ENCODE assay signal across 8 mouse cellular contexts in the genomic region with DNA sequence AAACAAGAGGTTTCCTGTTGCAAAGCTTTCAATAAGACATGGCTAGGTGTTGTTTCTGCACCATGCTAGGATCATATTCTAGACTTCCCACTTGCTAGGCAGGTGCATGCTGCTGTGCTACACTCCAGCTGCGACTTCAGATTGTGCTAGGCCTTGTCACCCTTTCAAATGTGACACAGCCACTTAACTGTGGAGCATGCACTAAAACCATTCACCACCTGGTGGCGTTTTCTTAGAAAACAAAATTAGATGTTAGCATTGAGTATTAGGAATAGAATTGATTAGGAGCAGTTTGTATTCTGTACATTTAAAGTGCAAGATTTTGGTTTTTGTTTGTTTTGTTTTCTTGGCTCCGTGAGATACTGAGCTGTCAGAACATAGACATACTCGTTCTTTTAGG. TPM values are rescaled to one million over a fixed set of nuclear protein-coding genes. Genes with fewer than 3 reads are reported as not detected.
DNase-seq lines count a peak whose midpoint lies in the region; ATAC-seq and TF ChIP-seq lines count a peak whose summit lies in the region.

No protein-coding gene starts in this region.

- TF ChIP-seq RAD21 in CH12.LX (IDR thresholded peaks at IDR 0.05; ENCODE audit: low read depth, low read length) = no peak; the same call in none of the 2 replicates

- no peak overlapping the region for H3K4me2 ChIP-seq in CH12.LX (ENCODE audit: insufficient read depth, low read depth, poor library complexity, severe bottlenecking)
- H3K4me2 ChIP-seq in lung, postnatal 0 days (replicated peaks; ENCODE audit: low read depth, low read length) = no peak overlapping the region

- H3K27ac ChIP-seq in CH12.LX (ENCODE audit: insufficient read depth, low read depth) = no peak overlapping the region
- no peak overlapping the region for H3K27ac ChIP-seq in lung, postnatal 0 days (ENCODE audit: low read length)

- H3K9me3 ChIP-seq in CH12.LX (replicated peaks; ENCODE audit: low read length) = no peaks in the 10 kb centered on the region
- H3K9me3 ChIP-seq in lung, postnatal 0 days (ENCODE audit: low read length) = no peaks in the 10 kb centered on the region

- in situ Hi-C loops in CH12.LX (cut with MboI; ENCODE audit: low pct_ligation_motif_present, low pct_unique_long_range_greater_than_20kb, low sequenced_read_pairs) = loop anchor here (10.0 kb wide), 1 partner anchor 64 kb away; no protein-coding TSS in a partner anchor

- no peak overlapping the region for H3K9ac ChIP-seq in CH12.LX (ENCODE audit: insufficient read depth, low read depth)
- no peak overlapping the region for H3K9ac ChIP-seq in lung, postnatal 0 days (replicated peaks; ENCODE audit: low read depth)

- peaks cover 0 to 14% of the 10 kb centered on the region in 2 experiments; a peak in 2 of 4 replicates for H3K4me1 ChIP-seq in CH12.LX (ENCODE audit: control insufficient read depth in 1 of 2, insufficient read depth in 2 of 2)
- H3K4me1 ChIP-seq in lung, postnatal 0 days (ENCODE audit: insufficient read depth, low read depth, low read length) = no peaks in the 10 kb centered on the region

- dilution Hi-C loops in CH12.LX (cut with MboI; ENCODE audit: extremely low pct_ligation_motif_present, extremely low pct_unique_long_range_greater_than_20kb, low sequenced_read_pairs) = no loop called here

- peaks cover 0 to 26% of the 10 kb centered on the region in 2 experiments for H3K36me3 ChIP-seq in CH12.LX (replicated peaks in 1 of 2; ENCODE audit: control insufficient read depth in 1 of 2, insufficient read depth in 1 of 2, low read length in 1 of 2)
- no peaks in the 10 kb centered on the region for H3K36me3 ChIP-seq in lung, postnatal 0 days (ENCODE audit: insufficient read depth, low read length)

- no peak overlapping the region for H3K4me3 ChIP-seq in CH12.LX (replicated peaks in 1 of 3; ENCODE audit: low read depth in 2 of 3, low read length in 2 of 3, poor library complexity in 1 of 3)
- no peak overlapping the region for H3K4me3 ChIP-seq in lung, postnatal 0 days (ENCODE audit: low read depth, low read length)

- no peak for TF ChIP-seq EP300 in CH12.LX (IDR thresholded peaks at IDR 0.05; ENCODE audit: low read length)
- TF ChIP-seq EP300 in lung, postnatal 0 days (IDR thresholded peaks at IDR 0.05) = no peak

- 58% methylated on average over 4 of the region's 4 CpGs for WGBS in lung, postnatal 0 days

- peak; percentile 35 for DNase-seq in adrenal gland, postnatal 10 days
- no peak for DNase-seq in adrenal gland, adult 2 months
- peak; percentile 44 for DNase-seq in kidney, postnatal 10 days
- no peak for DNase-seq in kidney, adult 8-10 months
- DNase-seq in CH12.LX (ENCODE audit: extremely low read depth) = peak; percentile 17
- DNase-seq in lung, postnatal 0 days (ENCODE audit: low spot score) = peak; percentile 39
- DNase-seq in urinary bladder, adult 18-20 months (ENCODE audit: low spot score in 2 of 2) = no peak
- DNase-seq in cerebellum, adult 8-10 months = no peak

- peak; percentile 26 to 49; a peak in 3 of 4 replicates for TF ChIP-seq CTCF in CH12.LX (conservative IDR thresholded peaks at IDR 0.05 in 1 of 2, IDR thresholded peaks at IDR 0.05 in 1 of 2; ENCODE audit: low read depth in 2 of 2, low read length in 2 of 2)
- peak; percentile 64 for TF ChIP-seq CTCF in lung, postnatal 0 days (IDR thresholded peaks at IDR 0.05)

- no peak for TF ChIP-seq POLR2A in CH12.LX (IDR thresholded peaks at IDR 0.05; ENCODE audit: low read depth, low read length)

- no peak for ATAC-seq in lung, postnatal 0 days

- no peaks in the 10 kb centered on the region for H3K79me2 ChIP-seq in CH12.LX (replicated peaks; ENCODE audit: control insufficient read depth, extremely low read depth, insufficient read depth, poor library complexity, severe bottlenecking)

- no peaks in the 10 kb centered on the region for H3K27me3 ChIP-seq in CH12.LX (replicated peaks)
- no peaks in the 10 kb centered on the region for H3K27me3 ChIP-seq in lung, postnatal 0 days (replicated peaks; ENCODE audit: insufficient read depth, low read length)

TF ChIP-seq in CH12.LX, 34 proteins besides CTCF, POLR2A, EP300 and RAD21:
- TF ChIP-seq MAFK (IDR thresholded peaks at IDR 0.05; ENCODE audit: insufficient replicate concordance, low read length) = no peak
- TF ChIP-seq SMC3 (IDR thresholded peaks at IDR 0.05; ENCODE audit: low read depth, low read length) = peak; percentile 30

RNA-seq across cellular contexts. Expression of a gene that starts 32.6 kb away (rescaled TPM):
- 10 to 100 TPM; 54.7 to 73.2 TPM for total RNA-seq in adrenal gland, postnatal 10 days (2021)
- 10 to 100 TPM; 57.0 to 62.7 TPM for total RNA-seq in adrenal gland, adult 2 months (2021)
- 56.0 and 63.5 TPM in 2 replicates for polyA plus RNA-seq in adrenal gland, adult 2 months (2012; rRNA removed)
- total RNA-seq in CH12.LX (2012; rRNA removed) (14.6 and 15.2 TPM in 2 replicates), CH12.LX (2014; rRNA removed) (9.8 and 11.2 TPM in 2 replicates)
- 19.9 and 22.4 TPM in 2 replicates for polyA plus RNA-seq in CH12.LX (2012; ENCODE audit: insufficient read length, low read depth)
- polyA plus RNA-seq in lung, postnatal 0 days (2015; fragmentation: Nextera tagmentation; extraction: Ambion mirVana) = 15.6 and 16.3 TPM in 2 replicates

RNA-seq across cellular contexts. Expression of a gene that starts 50.3 kb away (rescaled TPM):
- 10 to 100 TPM; 20.9 to 23.0 TPM for total RNA-seq in adrenal gland, postnatal 10 days (2021)
- total RNA-seq in adrenal gland, adult 2 months (2021) = 10 to 100 TPM; 20.7 to 23.8 TPM
- polyA plus RNA-seq in adrenal gland, adult 2 months (2012; rRNA removed) = 4.7 and 5.4 TPM in 2 replicates
- 104 and 139 TPM in 2 replicates for total RNA-seq in CH12.LX (2012; rRNA removed)
- 167 and 183 TPM in 2 replicates for total RNA-seq in CH12.LX (2014; rRNA removed)
- 110 and 134 TPM in 2 replicates for polyA plus RNA-seq in CH12.LX (2012; ENCODE audit: insufficient read length, low read depth)
- polyA plus RNA-seq in lung, postnatal 0 days (2015; fragmentation: Nextera tagmentation; extraction: Ambion mirVana) = 17.7 and 18.7 TPM in 2 replicates

Comparison
In these comparisons a context has a peak if more than half of its experiments do, and no peak if none do; other contexts are left out.
1. DNase-seq: peak in adrenal gland, postnatal 10 days (single experiment), kidney, postnatal 10 days (single experiment), CH12.LX (single experiment) and lung, postnatal 0 days (single experiment); none in adrenal gland, adult 2 months (single experiment), kidney, adult 8-10 months (0 of 2), urinary bladder, adult 18-20 months (0 of 2) and cerebellum, adult 8-10 months (single experiment).
2. RNA of a gene that starts 50.3 kb away (total RNA-seq): 104 to 183 TPM in CH12.LX; 20.7 to 23.8 TPM in adrenal gland, adult 2 months and 20.9 to 23.0 TPM in adrenal gland, postnatal 10 days; every median in the first group is over 4 times any median in the second.